Mouse (Mus musculus) lung, postnatal 0 days (tissue): Measurements from ENCODE around the gene Csk. TPM values are rescaled to one million over a fixed set of nuclear protein-coding genes. Genes with fewer than 3 reads are reported as not detected.

ENCODE experiments used
- ATAC-seq: fragments of 200-750 bp; cut with Nextera tagmentation; 2 replicates; pipeline ENCODE4 v1.8.0; 2017; ENCODE audit warnings: moderate library complexity
- DNase-seq: peaks from one replicate; pipeline ENCODE4 v3.0.0-alpha.2; 2016; ENCODE audit warnings: low spot score
- H3K27ac ChIP-seq: fragments of 300-500 bp; sonication (generic); 2 replicates; pipeline ENCODE4 v1.5.1; 2014; ENCODE audit warnings: antibody characterized with exemption, mild to moderate bottlenecking, low read length, mixed read lengths
- H3K27me3 ChIP-seq: fragments of 300-500 bp; sonication (generic); replicated peaks from 2 replicates; pipeline ENCODE4 v1.6.1; 2014; ENCODE audit warnings: low read length, mixed read lengths; ENCODE audit not compliant: insufficient read depth
- H3K36me3 ChIP-seq: fragments of 300-500 bp; sonication (generic); 2 replicates; pipeline ENCODE4 v1.6.1; 2014; ENCODE audit warnings: low read length, mixed read lengths; ENCODE audit not compliant: insufficient read depth
- H3K4me1 ChIP-seq: fragments of 300-500 bp; sonication (generic); 2 replicates; pipeline ENCODE4 v1.6.1; 2014; ENCODE audit warnings: antibody characterized with exemption, low read depth, low read length, mixed read lengths; ENCODE audit not compliant: insufficient read depth
- H3K4me2 ChIP-seq: fragments of 300-500 bp; sonication (generic); replicated peaks from 2 replicates; pipeline ENCODE4 v1.6.1; 2014; ENCODE audit warnings: low read depth, mild to moderate bottlenecking, low read length, moderate library complexity, mixed read lengths
- H3K4me3 ChIP-seq: fragments of 300-500 bp; sonication (generic); 2 replicates; pipeline ENCODE4 v1.5.1; 2014; ENCODE audit warnings: low read depth, low read length
- H3K9ac ChIP-seq: fragments of 300-500 bp; sonication (generic); replicated peaks from 2 replicates; pipeline ENCODE4 v1.6.1; 2014; ENCODE audit warnings: low read depth, mild to moderate bottlenecking
- H3K9me3 ChIP-seq: fragments of 300-500 bp; sonication (generic); 2 replicates; pipeline ENCODE4 v1.6.1; 2016; ENCODE audit warnings: low read length, mixed read lengths
- CTCF ChIP-seq: IDR thresholded peaks from 2 replicates; pipeline ENCODE4 v1.5.1; 2016; ENCODE audit warnings: antibody characterized with exemption, mild to moderate bottlenecking
- EP300 ChIP-seq: IDR thresholded peaks from 2 replicates; pipeline ENCODE4 v1.6.1; 2016; ENCODE audit warnings: antibody characterized with exemption, mild to moderate bottlenecking, control low read depth
- WGBS: fragments of 180-500 bp; shearing (Covaris S2); extraction: QIAGEN DNeasy Blood & Tissue Kit; methylation state at CpG from one replicate; pipeline ENCODE4 v1.1.7; 2014; 5-methylcytosine and 5-hydroxymethylcytosine counted together
- polyA plus RNA-seq: library from polyadenylated mRNA; unstranded; fragments of >200 nt; fragmentation: Nextera tagmentation; extraction: Ambion mirVana; gene quantifications from 2 replicates; pipeline ENCODE4 v1.2.1, GENCODE M21; 2015

The Csk gene
- polyA plus RNA-seq, 1 experiment from 2014 or later: 25.6 TPM

DNA sequence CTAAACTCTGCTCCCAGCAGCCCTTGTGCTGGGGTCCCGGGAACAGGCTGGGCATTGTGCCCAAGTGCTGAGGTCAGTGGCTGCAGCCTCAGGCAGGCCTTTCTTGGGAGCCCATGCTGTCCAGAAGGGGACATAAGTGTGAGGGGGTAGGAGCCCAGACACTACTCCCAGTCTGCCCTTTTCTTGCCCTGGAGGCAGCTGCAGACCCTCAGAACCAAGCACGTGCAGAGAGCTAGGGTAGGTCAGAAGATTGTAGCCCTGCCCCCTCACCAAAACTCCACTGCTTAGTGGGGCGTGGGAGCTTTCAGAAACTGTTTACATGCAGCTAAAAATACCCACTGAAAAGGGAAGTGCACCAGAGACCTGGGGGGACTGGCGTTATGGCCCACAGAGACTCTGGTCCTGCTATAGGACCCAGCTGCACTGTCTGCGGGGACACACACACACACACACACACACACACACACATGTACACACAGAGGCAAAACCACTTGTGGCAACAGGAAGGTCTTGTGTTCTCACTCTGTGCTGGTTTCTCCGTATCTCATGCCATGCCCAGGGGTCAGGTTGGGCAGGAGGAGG, 15.6 kb downstream of the Csk start:
- H3K9ac ChIP-seq: 0 out of 2 replicates have a peak overlapping the region, but pooled peaks have one; percentile 16
- ATAC-seq (peak; percentile 71), DNase-seq (peak; percentile 77)
- no peaks in the 10 kb centered on the region for H3K36me3 ChIP-seq
- no peak overlapping the region for H3K4me3 ChIP-seq
- H3K27me3 ChIP-seq: no peaks in the 10 kb centered on the region
- peak overlapping the region; percentile 42 for H3K4me2 ChIP-seq
- H3K27ac ChIP-seq: peak overlapping the region; percentile 85
- no peaks in the 10 kb centered on the region for H3K9me3 ChIP-seq
- H3K4me1 ChIP-seq: peaks cover 44% of the 10 kb centered on the region
- TF ChIP-seq CTCF (no peak), EP300 (peak; percentile 53; the same call in 1 of the 2 replicates)
- 2% methylated on average over 6 of the region's 6 CpGs for WGBS

DNA sequence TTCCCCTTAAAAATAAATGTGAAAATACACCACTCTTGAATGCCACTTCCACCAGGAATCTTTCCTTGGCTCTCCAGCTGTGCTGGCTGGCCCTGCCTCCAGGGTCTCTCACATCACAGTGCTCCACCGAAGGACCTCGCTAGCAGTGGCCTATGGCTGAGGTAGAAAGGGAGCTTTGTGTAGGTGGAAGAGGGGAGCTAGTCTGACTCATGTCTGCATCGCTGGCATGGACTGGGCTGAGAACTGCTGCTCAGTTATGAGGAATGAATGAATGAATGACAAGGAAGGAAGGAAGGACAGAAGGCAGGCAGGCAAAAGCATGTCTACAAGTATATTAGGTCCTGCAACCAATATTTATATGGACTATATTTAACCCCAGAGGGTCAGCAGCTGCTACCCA, 16.2 kb downstream of the Csk start:
- Histone ChIP-seq H3K9ac (no peak overlapping the region), H3K36me3 (no peaks in the 10 kb centered on the region), H3K27ac (peak overlapping the region; percentile 85), H3K4me1 (peaks cover 41% of the 10 kb centered on the region), H3K9me3 (no peaks in the 10 kb centered on the region), H3K4me3 (no peak overlapping the region), H3K4me2 (no peak overlapping the region; the same call in 1 of the 2 replicates), H3K27me3 (no peaks in the 10 kb centered on the region)
- TF ChIP-seq CTCF: no peak
- TF ChIP-seq EP300: no peak
- no peak for DNase-seq
- ATAC-seq: no peak
- 33% methylated on average over 3 of the region's 3 CpGs for WGBS

DNA sequence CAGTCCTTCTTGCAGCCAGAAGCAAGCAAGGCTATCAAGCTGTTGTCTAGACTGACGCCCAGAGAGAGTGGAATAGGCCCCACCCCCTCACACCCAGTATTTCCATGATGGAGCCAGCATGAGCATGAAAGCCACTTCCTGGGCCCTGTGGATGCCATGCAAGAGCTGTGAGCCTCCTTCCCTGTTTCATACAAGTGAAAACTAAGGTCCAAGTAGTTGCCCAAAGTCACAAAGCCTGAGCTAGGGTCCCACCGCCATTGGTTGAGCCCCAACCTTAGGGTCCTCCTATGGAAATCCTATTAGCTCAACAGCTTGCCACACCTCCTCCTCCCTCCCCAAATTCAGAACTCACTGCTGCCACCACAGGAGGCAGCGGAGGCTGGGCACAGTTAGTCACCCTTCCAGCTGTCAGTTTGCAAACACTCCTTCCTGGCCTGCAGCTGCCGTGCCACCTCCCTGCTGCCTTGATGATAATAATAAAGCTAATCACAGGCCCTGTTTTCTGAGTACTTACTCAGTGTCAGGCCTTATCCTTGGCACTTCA, 19.9 kb downstream of the Csk start:
- no peaks in the 10 kb centered on the region for H3K27me3 ChIP-seq
- peaks cover 5% of the 10 kb centered on the region; the same call in 1 of the 2 replicates for H3K36me3 ChIP-seq
- peaks cover 16% of the 10 kb centered on the region; the same call in 1 of the 2 replicates for H3K4me1 ChIP-seq
- H3K4me3 ChIP-seq: no peak overlapping the region
- DNase-seq (peak; percentile 38), ATAC-seq (no peak)
- TF ChIP-seq CTCF (peak; percentile 51), EP300 (no peak)
- no peak overlapping the region for H3K4me2 ChIP-seq
- H3K9me3 ChIP-seq: no peaks in the 10 kb centered on the region
- WGBS: 36% methylated on average over 4 of the region's 4 CpGs
- H3K9ac ChIP-seq: no peak overlapping the region
- H3K27ac ChIP-seq: no peak overlapping the region

DNA sequence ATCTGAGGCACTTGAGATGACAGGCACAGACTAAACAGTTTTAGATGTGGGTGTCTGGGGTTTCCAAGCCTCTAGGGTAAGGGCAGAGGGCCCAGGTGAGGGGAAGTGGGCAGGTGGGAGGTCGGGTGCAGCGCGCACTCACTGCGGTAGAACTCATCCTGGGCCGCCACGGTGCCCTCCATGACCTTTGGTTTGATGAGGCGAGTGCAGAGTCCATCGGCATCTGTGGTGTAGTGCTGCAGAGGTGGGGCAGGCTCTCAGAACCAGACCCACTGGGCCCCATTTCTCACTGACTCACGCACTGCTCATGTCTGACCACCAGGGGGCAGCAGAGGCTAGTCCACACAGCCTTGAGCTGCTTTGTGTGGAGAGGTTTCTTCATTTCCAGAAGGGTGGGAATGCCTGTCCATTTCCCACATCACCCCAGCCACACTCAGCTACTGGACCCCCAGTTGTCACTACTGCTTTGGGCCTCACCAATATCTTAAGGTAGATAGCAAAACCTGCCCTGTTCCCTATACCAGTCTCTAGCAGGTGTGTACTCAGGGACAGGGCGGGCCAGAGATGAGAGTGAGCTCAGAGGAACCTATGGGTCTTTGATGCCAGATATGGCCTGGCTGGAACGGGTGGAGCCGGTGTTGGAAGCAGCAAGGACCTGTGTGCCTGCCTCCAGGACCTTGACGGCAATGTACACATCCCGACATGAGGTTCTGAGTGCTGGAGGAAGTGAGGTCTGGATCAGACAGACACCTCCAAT, 24.1 kb downstream of the Csk start:
- no peak overlapping the region for H3K4me3 ChIP-seq
- 61% methylated on average over 14 of the region's 14 CpGs for WGBS
- H3K4me2 ChIP-seq: no peak overlapping the region
- no peak overlapping the region for H3K27ac ChIP-seq
- H3K9me3 ChIP-seq: no peaks in the 10 kb centered on the region
- H3K27me3 ChIP-seq: no peaks in the 10 kb centered on the region
- peaks cover 29% of the 10 kb centered on the region for H3K36me3 ChIP-seq
- DNase-seq: peak; percentile 77
- H3K4me1 ChIP-seq: no peaks in the 10 kb centered on the region; the same call in 1 of the 2 replicates
- no peak overlapping the region for H3K9ac ChIP-seq
- ATAC-seq: peak; percentile 80
- TF ChIP-seq EP300 (no peak), CTCF (peak; percentile 99)

DNA sequence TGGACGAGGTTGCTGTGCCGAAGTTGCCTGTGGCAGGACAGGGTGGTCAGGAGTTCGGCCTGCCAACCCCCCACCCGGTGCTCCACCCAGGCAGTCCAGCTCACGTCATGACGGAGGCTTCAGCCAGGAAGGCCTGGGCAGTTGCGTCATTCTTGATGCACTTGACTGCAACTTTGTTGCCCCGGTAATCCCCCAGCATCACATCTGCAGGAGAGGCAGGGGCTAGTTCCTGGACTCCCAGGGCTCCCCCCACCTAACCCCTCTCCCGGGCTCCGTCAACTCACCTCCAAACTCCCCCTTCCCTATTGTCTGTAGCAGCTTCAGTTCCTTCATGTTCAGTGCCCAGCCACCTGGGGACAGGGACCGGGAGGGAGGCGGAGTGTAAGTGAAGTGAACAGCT, 24.7 kb downstream of the Csk start:
- TF ChIP-seq EP300 (no peak), CTCF (no peak)
- Histone ChIP-seq H3K27ac (no peak overlapping the region), H3K9me3 (no peaks in the 10 kb centered on the region), H3K9ac (no peak overlapping the region), H3K4me2 (no peak overlapping the region), H3K4me3 (no peak overlapping the region), H3K36me3 (peaks cover 29% of the 10 kb centered on the region), H3K4me1 (no peaks in the 10 kb centered on the region), H3K27me3 (no peaks in the 10 kb centered on the region)
- DNase-seq: peak; percentile 4
- ATAC-seq: no peak
- 88% methylated on average over 12 of the region's 12 CpGs for WGBS

DNA sequence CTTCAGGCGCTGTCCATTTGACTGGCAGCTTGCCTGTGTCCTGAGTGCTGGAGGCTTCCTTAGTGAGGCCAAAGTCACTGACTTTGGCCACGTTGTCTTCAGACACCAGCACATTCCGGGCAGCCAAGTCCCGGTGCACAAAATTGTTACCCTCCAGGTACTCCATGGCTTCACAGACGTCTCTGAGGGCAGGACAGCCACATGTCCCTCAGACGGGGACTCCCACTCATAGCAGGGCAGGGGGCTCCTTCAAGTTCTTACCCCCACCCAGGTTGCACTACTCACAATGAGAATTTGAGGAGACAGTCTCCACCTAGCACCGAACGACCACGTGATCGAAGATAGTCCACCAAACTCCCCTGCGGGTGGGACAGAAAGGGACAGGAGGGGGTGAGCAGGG, 25.5 kb downstream of the Csk start:
- Histone ChIP-seq H3K4me1 (no peaks in the 10 kb centered on the region), H3K9me3 (no peaks in the 10 kb centered on the region), H3K4me3 (no peak overlapping the region), H3K36me3 (peaks cover 29% of the 10 kb centered on the region), H3K27ac (no peak overlapping the region), H3K9ac (no peak overlapping the region), H3K4me2 (no peak overlapping the region), H3K27me3 (no peaks in the 10 kb centered on the region)
- no peak for TF ChIP-seq CTCF
- TF ChIP-seq EP300: no peak
- ATAC-seq (no peak), DNase-seq (peak; percentile 3)
- 88% methylated on average over 11 of the region's 11 CpGs for WGBS
